Mouse (Mus musculus) heart, postnatal 0 days (tissue): ENCODE measurements around the gene Olfr963.

Experiments used
- CTCF ChIP-seq: IDR thresholded peaks from 2 replicates; pipeline ENCODE4 v1.5.1; 2016; ENCODE audit warnings: antibody characterized with exemption, control low read depth, low read depth
- EP300 ChIP-seq: IDR thresholded peaks from 2 replicates; pipeline ENCODE4 v1.6.1; 2016; ENCODE audit warnings: antibody characterized with exemption, low read depth

DNA sequence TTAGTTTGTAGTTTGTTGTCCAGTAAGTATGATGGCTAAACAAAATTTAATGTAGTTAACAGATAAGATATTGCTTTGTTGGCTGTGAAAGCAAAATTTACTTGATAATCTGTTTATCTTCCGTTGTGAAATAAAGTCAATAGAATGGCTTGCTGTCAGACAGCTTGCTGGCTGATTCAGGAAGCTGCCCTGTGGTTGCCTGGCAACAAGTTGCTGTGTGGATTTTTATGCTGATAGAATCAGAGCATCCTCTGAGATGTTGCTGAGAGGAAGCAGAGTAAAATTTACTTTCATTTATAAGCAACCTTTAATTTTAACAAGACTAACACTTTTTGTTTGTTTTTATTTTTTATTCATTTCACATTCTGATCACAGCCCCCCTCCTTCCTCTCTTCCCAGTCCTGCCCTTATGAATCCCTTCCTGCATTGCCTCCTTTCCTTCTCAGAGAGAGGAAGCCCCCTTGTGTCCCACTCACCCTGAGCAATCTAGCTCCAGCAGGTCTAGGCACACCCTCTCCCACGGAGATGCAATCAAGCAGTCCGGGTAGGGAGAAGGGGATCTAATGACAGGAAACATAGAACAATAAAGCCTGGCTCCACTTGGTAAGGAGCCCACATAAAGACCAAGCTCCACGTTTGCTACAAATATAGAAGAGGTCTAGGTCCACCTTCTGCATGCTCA lies 33.0 kb upstream of the Olfr963 start:
- TF ChIP-seq CTCF (no peak), EP300 (no peak)
